Mouse (Mus musculus) neural tube, embryonic 13.5 days (tissue): ENCODE results near the gene Cbx1. TPM values are rescaled to one million over a fixed set of nuclear protein-coding genes. Genes with fewer than 3 reads are reported as not detected.

ENCODE experiments used
- ATAC-seq: fragments of 200-750 bp; cut with Nextera tagmentation; 2 replicates; pipeline ENCODE4 v1.8.0; 2017; ENCODE audit warnings: low read depth, mild to moderate bottlenecking, moderate TSS enrichment, moderate library complexity
- H3K27ac ChIP-seq: fragments of 300-500 bp; sonication (generic); replicated peaks from 2 replicates; pipeline ENCODE4 v1.5.1; 2015; ENCODE audit warnings: moderate library complexity, mild to moderate bottlenecking, inconsistent platforms
- H3K27me3 ChIP-seq: fragments of 300-500 bp; sonication (generic); 2 replicates; pipeline ENCODE4 v1.6.1; 2015; ENCODE audit warnings: mild to moderate bottlenecking, inconsistent platforms
- H3K36me3 ChIP-seq: fragments of 300-500 bp; sonication (generic); 2 replicates; pipeline ENCODE4 v1.6.1; 2015; ENCODE audit warnings: mild to moderate bottlenecking, inconsistent platforms
- H3K4me1 ChIP-seq: fragments of 300-500 bp; sonication (generic); replicated peaks from 2 replicates; pipeline ENCODE4 v1.6.1; 2015; ENCODE audit warnings: inconsistent platforms
- H3K4me2 ChIP-seq: fragments of 300-500 bp; sonication (generic); 2 replicates; pipeline ENCODE4 v1.6.1; 2015; ENCODE audit warnings: inconsistent platforms, mild to moderate bottlenecking, moderate library complexity
- H3K4me3 ChIP-seq: fragments of 300-500 bp; sonication (generic); 2 replicates; pipeline ENCODE4 v1.5.1; 2015; ENCODE audit warnings: mild to moderate bottlenecking, inconsistent platforms
- H3K9ac ChIP-seq: fragments of 300-500 bp; sonication (generic); 2 replicates; pipeline ENCODE4 v1.6.1; 2015; ENCODE audit warnings: moderate library complexity, mild to moderate bottlenecking, inconsistent platforms
- H3K9me3 ChIP-seq: fragments of 300-500 bp; sonication (generic); 2 replicates; pipeline ENCODE4 v1.6.1; 2016; ENCODE audit warnings: inconsistent platforms
- WGBS: fragments of 180-500 bp; shearing (Covaris S2); methylation state at CpG from one replicate; pipeline ENCODE4 v1.1.7; 2015; 5-methylcytosine and 5-hydroxymethylcytosine counted together
- polyA plus RNA-seq: library from polyadenylated mRNA; unstranded; fragments of >200 nt; fragmentation: Nextera tagmentation; extraction: Ambion mirVana; gene quantifications from 2 replicates; pipeline ENCODE4 v1.2.1, GENCODE M21; 2015

The Cbx1 gene
- polyA plus RNA-seq: 91.6 and 95.1 TPM in 2 replicates

GRCm38 (mm10) chr11:96788871-96789795 is at the start of gene Cbx1:
Gene Cbx1, plus strand, starts transcription at chr11:96789127.
- Histone ChIP-seq H3K4me2 (peak within 1 kb of the TSS; percentile 82), H3K27ac (peak within 1 kb of the TSS; percentile 94), H3K27me3 (no peaks in the 10 kb centered on the region), H3K9ac (peak within 1 kb of the TSS; percentile 89), H3K4me1 (peaks cover 50% of the 10 kb centered on the region), H3K4me3 (peak within 1 kb of the TSS; percentile 94), H3K36me3 (no peaks in the 10 kb centered on the region), H3K9me3 (no peaks in the 10 kb centered on the region)
- 1% methylated on average over 88 of the region's 93 CpGs for WGBS
- ATAC-seq: peak; percentile 97

GRCm38 (mm10) chr11:96740796-96741195 is 48.1 kb upstream of the Cbx1 start:
- WGBS: 20% methylated on average over 12 of the region's 12 CpGs
- peak overlapping the region; percentile 17 for H3K4me3 ChIP-seq
- no peak for ATAC-seq
- peak overlapping the region; percentile 51 for H3K4me2 ChIP-seq
- peaks cover 95% of the 10 kb centered on the region for H3K4me1 ChIP-seq
- peak overlapping the region; percentile 66 for H3K9ac ChIP-seq
- H3K36me3 ChIP-seq: no peaks in the 10 kb centered on the region
- no peaks in the 10 kb centered on the region for H3K9me3 ChIP-seq
- peak overlapping the region; percentile 99 for H3K27ac ChIP-seq
- no peaks in the 10 kb centered on the region for H3K27me3 ChIP-seq

GRCm38 (mm10) chr11:96741995-96742394 is 46.9 kb upstream of the Cbx1 start:
- Histone ChIP-seq H3K9me3 (no peaks in the 10 kb centered on the region), H3K27me3 (no peaks in the 10 kb centered on the region), H3K4me1 (peaks cover 94% of the 10 kb centered on the region), H3K9ac (peak overlapping the region; percentile 66), H3K36me3 (no peaks in the 10 kb centered on the region), H3K27ac (peak overlapping the region; percentile 99), H3K4me3 (0 out of 2 replicates have a peak overlapping the region, but pooled peaks have one; percentile 17), H3K4me2 (peak overlapping the region; percentile 51)
- peak; percentile 78 for ATAC-seq
- WGBS: 7% methylated on average over 12 of the region's 12 CpGs

- Histone ChIP-seq H3K36me3 (no peaks in the 10 kb centered on the region), H3K27me3 (no peaks in the 10 kb centered on the region), H3K4me3 (peak overlapping the region; percentile 8), H3K9me3 (no peaks in the 10 kb centered on the region), H3K9ac (peak overlapping the region; percentile 66), H3K4me1 (peaks cover 95% of the 10 kb centered on the region), H3K27ac (peak overlapping the region; percentile 99), H3K4me2 (peak overlapping the region; percentile 51)
- ATAC-seq: peak; percentile 51
- 17% methylated on average over 11 of the region's 11 CpGs for WGBS
Measured at GRCm38 (mm10) chr11:96743000-96743399, 45.9 kb upstream of the Cbx1 start.

- H3K9ac ChIP-seq: peak overlapping the region; percentile 66
- 43% methylated on average over 4 of the region's 4 CpGs for WGBS
- H3K4me3 ChIP-seq: no peak overlapping the region
Measured at GRCm38 (mm10) chr11:96743891-96744290, 45.0 kb upstream of the Cbx1 start.

GRCm38 (mm10) chr11:96746648-96747047 is 42.3 kb upstream of the Cbx1 start:
- peak overlapping the region; percentile 99 for H3K27ac ChIP-seq
- H3K4me2 ChIP-seq: peak overlapping the region; percentile 38
- WGBS: 45% methylated on average over 6 of the region's 6 CpGs
- H3K4me3 ChIP-seq: no peak overlapping the region
- H3K9me3 ChIP-seq: no peaks in the 10 kb centered on the region
- peak; percentile 26; the same call in 1 of the 2 replicates for ATAC-seq
- no peaks in the 10 kb centered on the region for H3K36me3 ChIP-seq
- peaks cover 73% of the 10 kb centered on the region for H3K4me1 ChIP-seq
- no peak overlapping the region for H3K9ac ChIP-seq
- no peaks in the 10 kb centered on the region for H3K27me3 ChIP-seq

More at GRCm38 (mm10) chr11:96743891-96744290, 45.0 kb upstream of the Cbx1 start:
- Histone ChIP-seq H3K27me3 (no peaks in the 10 kb centered on the region), H3K4me2 (peak overlapping the region; percentile 51), H3K4me1 (peaks cover 90% of the 10 kb centered on the region), H3K9me3 (no peaks in the 10 kb centered on the region), H3K27ac (peak overlapping the region; percentile 99), H3K36me3 (no peaks in the 10 kb centered on the region)
- no peak for ATAC-seq

GRCm38 (mm10) chr11:96747555-96747954 is 41.4 kb upstream of the Cbx1 start:
- Histone ChIP-seq H3K36me3 (no peaks in the 10 kb centered on the region), H3K4me3 (no peak overlapping the region), H3K4me2 (peak overlapping the region; percentile 38), H3K27ac (peak overlapping the region; percentile 99), H3K9me3 (no peaks in the 10 kb centered on the region), H3K4me1 (peaks cover 64% of the 10 kb centered on the region), H3K27me3 (no peaks in the 10 kb centered on the region), H3K9ac (peak overlapping the region; percentile 42)
- 70% methylated on average over 3 of the region's 3 CpGs for WGBS
- ATAC-seq: no peak

GRCm38 (mm10) chr11:96755298-96755697 is 33.6 kb upstream of the Cbx1 start:
- ATAC-seq: no peak
- 96% methylated on average over 2 of the region's 2 CpGs for WGBS
- H3K9ac ChIP-seq: no peak overlapping the region
- H3K4me2 ChIP-seq: no peak overlapping the region
- H3K9me3 ChIP-seq: no peaks in the 10 kb centered on the region
- no peak overlapping the region for H3K27ac ChIP-seq
- H3K36me3 ChIP-seq: no peaks in the 10 kb centered on the region
- H3K27me3 ChIP-seq: no peaks in the 10 kb centered on the region
- no peak overlapping the region for H3K4me3 ChIP-seq
- H3K4me1 ChIP-seq: peaks cover 6% of the 10 kb centered on the region; the same call in 1 of the 2 replicates

- Histone ChIP-seq H3K4me1 (peaks cover 12% of the 10 kb centered on the region), H3K9ac (no peak overlapping the region), H3K4me3 (no peak overlapping the region), H3K4me2 (no peak overlapping the region), H3K9me3 (no peaks in the 10 kb centered on the region), H3K36me3 (no peaks in the 10 kb centered on the region), H3K27me3 (no peaks in the 10 kb centered on the region), H3K27ac (no peak overlapping the region)
- no peak for ATAC-seq
- 63% methylated on average over 4 of the region's 4 CpGs for WGBS
Measured at GRCm38 (mm10) chr11:96757421-96757820, 31.5 kb upstream of the Cbx1 start.

GRCm38 (mm10) chr11:96758402-96758801 is 30.5 kb upstream of the Cbx1 start:
- ATAC-seq: no peak
- 52% methylated on average over 5 of the region's 5 CpGs for WGBS
- Histone ChIP-seq H3K4me1 (peaks cover 22% of the 10 kb centered on the region), H3K9me3 (no peaks in the 10 kb centered on the region), H3K4me2 (no peak overlapping the region), H3K9ac (no peak overlapping the region), H3K36me3 (no peaks in the 10 kb centered on the region), H3K27me3 (no peaks in the 10 kb centered on the region), H3K27ac (no peak overlapping the region), H3K4me3 (no peak overlapping the region)

GRCm38 (mm10) chr11:96760042-96760441 is 28.9 kb upstream of the Cbx1 start:
- 43% methylated on average over 3 of the region's 3 CpGs for WGBS
- no peak overlapping the region for H3K4me3 ChIP-seq
- H3K36me3 ChIP-seq: no peaks in the 10 kb centered on the region
- H3K27ac ChIP-seq: no peak overlapping the region
- no peak overlapping the region for H3K4me2 ChIP-seq
- no peaks in the 10 kb centered on the region for H3K9me3 ChIP-seq
- no peaks in the 10 kb centered on the region for H3K27me3 ChIP-seq
- no peak for ATAC-seq
- peaks cover 37% of the 10 kb centered on the region for H3K4me1 ChIP-seq
- H3K9ac ChIP-seq: no peak overlapping the region

GRCm38 (mm10) chr11:96761984-96762383 is 26.9 kb upstream of the Cbx1 start:
- ATAC-seq: no peak
- H3K9ac ChIP-seq: no peak overlapping the region
- peaks cover 56% of the 10 kb centered on the region for H3K4me1 ChIP-seq
- H3K4me2 ChIP-seq: no peak overlapping the region
- H3K27me3 ChIP-seq: no peaks in the 10 kb centered on the region
- 54% methylated on average over 7 of the region's 7 CpGs for WGBS
- H3K4me3 ChIP-seq: no peak overlapping the region
- H3K27ac ChIP-seq: 0 out of 2 replicates have a peak overlapping the region, but pooled peaks have one; percentile 46
- H3K36me3 ChIP-seq: peaks cover 5% of the 10 kb centered on the region; the same call in 1 of the 2 replicates
- no peaks in the 10 kb centered on the region for H3K9me3 ChIP-seq
